8 mouse cellular contexts compared by ENCODE assay signal in the genomic region with DNA sequence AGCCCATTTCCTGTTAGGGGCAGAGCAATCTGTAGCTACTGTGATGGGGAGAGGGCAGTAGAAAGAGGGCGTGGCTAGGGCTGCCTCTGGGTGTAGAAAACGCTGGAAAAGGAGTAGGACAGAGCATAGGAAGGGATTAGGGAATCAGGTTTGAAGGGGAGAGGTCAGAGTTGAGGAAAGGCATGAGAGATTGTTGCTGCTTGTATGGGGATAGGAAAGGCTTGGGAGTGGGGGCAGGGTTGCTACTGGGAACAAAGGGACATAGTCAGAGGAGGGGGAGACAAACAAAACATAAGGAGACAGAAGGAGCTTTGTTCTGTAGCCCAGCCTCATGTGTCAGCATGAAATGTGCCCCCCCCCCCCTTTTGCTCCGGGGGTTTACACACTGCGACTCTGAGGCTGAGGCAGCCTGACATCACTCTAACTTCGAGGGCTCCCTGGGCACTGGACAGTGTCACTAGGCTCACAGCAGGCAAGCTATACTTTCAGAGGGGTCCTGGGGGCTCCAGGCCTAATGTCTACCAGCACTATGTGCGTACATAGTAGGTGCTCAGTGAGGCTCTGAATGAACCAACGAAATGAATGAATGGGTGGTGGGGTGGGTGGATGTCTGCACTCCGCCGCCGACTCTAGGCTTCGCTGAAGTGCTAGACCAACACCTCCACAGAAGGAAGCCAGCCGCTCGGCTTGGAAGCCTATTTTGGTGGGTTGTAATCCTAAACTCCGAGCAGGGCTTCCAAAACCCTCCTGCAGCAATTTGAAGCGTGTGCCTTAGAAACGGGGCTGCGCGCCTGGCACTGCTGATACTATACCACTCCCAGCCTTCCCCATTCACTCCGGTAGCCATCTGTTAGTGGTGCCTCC. TPM values are rescaled to one million over a fixed set of nuclear protein-coding genes. Genes with fewer than 3 reads are reported as not detected.
DNase-seq lines count a peak whose midpoint lies in the region; ATAC-seq and TF ChIP-seq lines count a peak whose summit lies in the region.

No protein-coding gene starts in this region.

- TF ChIP-seq EP300 in lung, postnatal 0 days (IDR thresholded peaks at IDR 0.05) = no peak

- H3K4me2 ChIP-seq in lung, embryonic 14.5 days = no peak overlapping the region
- H3K4me2 ChIP-seq in lung, postnatal 0 days (replicated peaks; ENCODE audit: low read depth, low read length) = no peak overlapping the region
- no peak overlapping the region; the same call in 1 of the 2 replicates for H3K4me2 ChIP-seq in forebrain, embryonic 12.5 days
- H3K4me2 ChIP-seq in limb, embryonic 13.5 days (replicated peaks) = peak overlapping the region; percentile 28

- no peaks in the 10 kb centered on the region for H3K27me3 ChIP-seq in lung, embryonic 14.5 days (ENCODE audit: insufficient read depth, low read length)
- H3K27me3 ChIP-seq in lung, postnatal 0 days (replicated peaks; ENCODE audit: insufficient read depth, low read length) = no peaks in the 10 kb centered on the region
- H3K27me3 ChIP-seq in forebrain, embryonic 12.5 days = no peaks in the 10 kb centered on the region
- H3K27me3 ChIP-seq in limb, embryonic 13.5 days = no peaks in the 10 kb centered on the region

- ATAC-seq in lung, embryonic 14.5 days (ENCODE audit: insufficient read depth) = peak; percentile 54; the same call in 1 of the 2 replicates
- ATAC-seq in lung, postnatal 0 days = no peak; the same call in 1 of the 2 replicates
- peak; percentile 63 for ATAC-seq in forebrain, embryonic 12.5 days (ENCODE audit: low FRiP score)
- peak; percentile 52 for ATAC-seq in limb, embryonic 13.5 days (ENCODE audit: low FRiP score, low read depth)
- no peak for ATAC-seq in granulocyte monocyte progenitor cell, adult 5-6 weeks (replicated peaks; ENCODE audit: poor library complexity, severe bottlenecking)

- peaks cover 7% of the 10 kb centered on the region; the same call in 1 of the 2 replicates for H3K4me1 ChIP-seq in lung, embryonic 14.5 days (ENCODE audit: insufficient read depth)
- H3K4me1 ChIP-seq in lung, postnatal 0 days (ENCODE audit: insufficient read depth, low read depth, low read length) = no peaks in the 10 kb centered on the region
- peaks cover 36% of the 10 kb centered on the region for H3K4me1 ChIP-seq in forebrain, embryonic 12.5 days
- peaks cover 33% of the 10 kb centered on the region for H3K4me1 ChIP-seq in limb, embryonic 13.5 days

- H3K4me3 ChIP-seq in lung, embryonic 14.5 days (ENCODE audit: low read depth, low read length) = no peak overlapping the region
- H3K4me3 ChIP-seq in lung, postnatal 0 days (ENCODE audit: low read depth, low read length) = no peak overlapping the region
- H3K4me3 ChIP-seq in forebrain, embryonic 12.5 days (replicated peaks) = no peak overlapping the region
- H3K4me3 ChIP-seq in limb, embryonic 13.5 days = no peak overlapping the region

- no peaks in the 10 kb centered on the region for H3K9me3 ChIP-seq in lung, embryonic 14.5 days (ENCODE audit: low read depth, low read length)
- no peaks in the 10 kb centered on the region for H3K9me3 ChIP-seq in lung, postnatal 0 days (ENCODE audit: low read length)
- H3K9me3 ChIP-seq in forebrain, embryonic 12.5 days = no peaks in the 10 kb centered on the region
- no peaks in the 10 kb centered on the region for H3K9me3 ChIP-seq in limb, embryonic 13.5 days

- no peaks in the 10 kb centered on the region for H3K36me3 ChIP-seq in lung, embryonic 14.5 days (ENCODE audit: insufficient read depth)
- no peaks in the 10 kb centered on the region for H3K36me3 ChIP-seq in lung, postnatal 0 days (ENCODE audit: insufficient read depth, low read length)
- no peaks in the 10 kb centered on the region for H3K36me3 ChIP-seq in forebrain, embryonic 12.5 days (replicated peaks)
- H3K36me3 ChIP-seq in limb, embryonic 13.5 days = no peaks in the 10 kb centered on the region

- WGBS in lung, embryonic 14.5 days = 45% methylated on average over 19 of the region's 19 CpGs
- 44% methylated on average over 19 of the region's 19 CpGs for WGBS in lung, postnatal 0 days
- WGBS in forebrain, embryonic 12.5 days = 51% methylated on average over 19 of the region's 19 CpGs
- 48% methylated on average over 19 of the region's 19 CpGs for WGBS in limb, embryonic 13.5 days

- no peak overlapping the region for H3K27ac ChIP-seq in lung, embryonic 14.5 days (ENCODE audit: low read depth)
- no peak overlapping the region for H3K27ac ChIP-seq in lung, postnatal 0 days (ENCODE audit: low read length)
- H3K27ac ChIP-seq in forebrain, embryonic 12.5 days = peak overlapping the region; percentile 46; the same call in 1 of the 2 replicates
- no peak overlapping the region for H3K27ac ChIP-seq in limb, embryonic 13.5 days

- no peak overlapping the region for H3K9ac ChIP-seq in lung, embryonic 14.5 days
- H3K9ac ChIP-seq in lung, postnatal 0 days (replicated peaks; ENCODE audit: low read depth) = no peak overlapping the region
- no peak overlapping the region for H3K9ac ChIP-seq in forebrain, embryonic 12.5 days
- H3K9ac ChIP-seq in limb, embryonic 13.5 days = 0 out of 2 replicates have a peak overlapping the region, but pooled peaks have one; percentile 13

- no peak for TF ChIP-seq CTCF in lung, embryonic 14.5 days (IDR thresholded peaks at IDR 0.05; ENCODE audit: low read depth)
- TF ChIP-seq CTCF in lung, postnatal 0 days (IDR thresholded peaks at IDR 0.05) = no peak

- no peak for DNase-seq in lung, embryonic 14.5 days
- DNase-seq in lung, postnatal 0 days (ENCODE audit: low spot score) = no peak
- peak; percentile 44 for DNase-seq in right cerebral cortex, postnatal 25 days
- no peak for DNase-seq in spleen, adult 18-20 months
- DNase-seq in spleen, adult 12 weeks (ENCODE audit: low spot score) = no peak

RNA-seq across cellular contexts. Expression of a gene that starts 9.9 kb away (rescaled TPM):
- polyA plus RNA-seq in lung, embryonic 14.5 days (2014; fragmentation: Nextera tagmentation; extraction: Ambion mirVana) = 1.8 and 1.9 TPM in 2 replicates
- 0.48 and 0.63 TPM in 2 replicates for polyA plus RNA-seq in lung, postnatal 0 days (2015; fragmentation: Nextera tagmentation; extraction: Ambion mirVana)
- 2.5 and 2.8 TPM in 2 replicates for polyA plus RNA-seq in forebrain, embryonic 12.5 days (2016; fragmentation: Nextera tagmentation; extraction: Ambion mirVana)
- 2.3 and 2.6 TPM in 2 replicates for polyA plus RNA-seq in limb, embryonic 13.5 days (2015; fragmentation: Nextera tagmentation; extraction: Ambion mirVana)
- total RNA-seq in granulocyte monocyte progenitor cell, adult 5-6 weeks (2014; fragmentation: Nextera tagmentation) = not detected in 2 replicates
- total RNA-seq in granulocyte monocyte progenitor cell, adult 5-6 weeks (2017) = not detected in 2 replicates

Comparison
In these comparisons a context has a peak if more than half of its experiments do, and no peak if none do; other contexts are left out.
1. ATAC-seq: peak in lung, embryonic 14.5 days (single experiment), forebrain, embryonic 12.5 days (single experiment) and limb, embryonic 13.5 days (single experiment); none in lung, postnatal 0 days (single experiment) and granulocyte monocyte progenitor cell, adult 5-6 weeks (single experiment).